Mouse (Mus musculus): ENCODE measurements at regions not wholly inside any gene's neighbourhood (a gene's known extent, or its start where the extent isn't known, plus 50 kb on each side); places are given as distances from the start of the nearest gene placed in this dataset.

DNA sequence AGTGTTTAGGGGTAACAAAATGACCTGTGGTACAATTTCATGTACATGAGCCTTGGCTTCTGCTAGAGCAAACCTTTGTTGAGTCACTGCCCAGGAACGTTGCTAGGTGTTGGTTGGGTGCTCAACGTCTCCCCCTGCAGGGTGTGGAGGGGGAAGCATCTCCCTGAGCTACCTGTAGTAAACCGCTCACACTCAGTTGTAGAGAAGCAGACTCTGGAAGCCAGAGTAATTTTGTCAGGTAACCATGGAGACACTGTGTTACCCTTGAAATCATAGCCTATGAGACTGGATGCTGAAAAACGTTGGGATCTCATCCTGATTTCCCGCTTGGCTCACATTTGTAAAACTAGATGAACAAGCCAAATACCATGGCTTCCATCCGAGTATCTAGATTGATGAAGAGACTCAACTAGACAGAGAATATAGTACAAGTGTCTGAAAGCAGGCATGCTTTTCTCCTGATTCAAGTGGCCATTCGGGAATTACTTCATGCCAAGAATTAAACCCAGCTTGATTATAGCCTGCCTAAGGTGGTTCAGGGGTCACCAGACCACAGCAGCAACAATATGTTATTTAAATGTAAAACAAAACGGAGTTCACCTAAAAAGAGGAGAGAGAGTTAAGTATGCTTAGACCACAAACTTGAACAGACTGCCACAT, 63.7 kb upstream of the Ctla4 start:
- DNase-seq = peak; percentile 60 to 67

DNA sequence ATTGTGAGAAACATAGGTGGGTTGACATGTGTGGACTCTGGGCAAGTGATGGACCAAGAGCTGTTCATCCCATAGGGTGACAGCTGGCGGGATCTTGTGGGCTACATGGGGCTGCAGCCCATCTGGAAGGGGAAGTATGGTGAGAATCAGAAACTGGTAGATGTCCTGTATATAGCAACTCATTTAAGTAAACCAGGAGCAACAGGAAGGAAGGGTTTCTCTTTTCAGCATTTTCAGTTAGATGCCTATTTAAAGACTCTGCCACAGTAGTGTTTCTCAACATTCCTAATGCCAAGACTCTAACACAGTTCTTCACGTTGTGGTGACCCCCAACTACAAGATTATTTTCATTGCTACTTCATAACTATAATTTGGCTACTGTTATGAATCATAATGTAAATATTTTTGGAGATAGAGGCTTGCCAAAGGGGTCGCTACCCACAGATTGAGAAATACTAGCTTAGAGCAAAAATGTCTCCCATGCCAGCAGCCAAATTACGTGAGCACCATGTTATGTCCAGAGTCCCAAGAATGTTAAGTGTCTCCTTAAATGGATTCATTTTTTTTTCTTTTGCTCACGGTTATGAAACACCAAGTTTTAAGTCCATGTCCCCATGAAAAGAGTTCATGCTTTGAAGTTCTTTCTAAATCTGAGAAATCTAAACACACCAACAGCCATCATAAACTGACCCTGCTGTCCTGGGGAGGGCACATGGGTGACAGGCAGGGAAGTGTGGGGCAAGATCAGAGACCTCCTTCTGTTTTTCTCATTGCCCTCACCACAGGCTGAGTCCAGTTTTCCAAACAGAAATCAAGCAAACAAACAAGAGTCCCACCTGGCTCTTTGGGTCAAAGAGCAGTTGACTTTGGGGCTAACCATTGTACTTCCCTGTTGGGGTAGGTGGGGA, 62.3 kb upstream of the Ctla4 start:
- peak; percentile 31 to 33 for DNase-seq

DNA sequence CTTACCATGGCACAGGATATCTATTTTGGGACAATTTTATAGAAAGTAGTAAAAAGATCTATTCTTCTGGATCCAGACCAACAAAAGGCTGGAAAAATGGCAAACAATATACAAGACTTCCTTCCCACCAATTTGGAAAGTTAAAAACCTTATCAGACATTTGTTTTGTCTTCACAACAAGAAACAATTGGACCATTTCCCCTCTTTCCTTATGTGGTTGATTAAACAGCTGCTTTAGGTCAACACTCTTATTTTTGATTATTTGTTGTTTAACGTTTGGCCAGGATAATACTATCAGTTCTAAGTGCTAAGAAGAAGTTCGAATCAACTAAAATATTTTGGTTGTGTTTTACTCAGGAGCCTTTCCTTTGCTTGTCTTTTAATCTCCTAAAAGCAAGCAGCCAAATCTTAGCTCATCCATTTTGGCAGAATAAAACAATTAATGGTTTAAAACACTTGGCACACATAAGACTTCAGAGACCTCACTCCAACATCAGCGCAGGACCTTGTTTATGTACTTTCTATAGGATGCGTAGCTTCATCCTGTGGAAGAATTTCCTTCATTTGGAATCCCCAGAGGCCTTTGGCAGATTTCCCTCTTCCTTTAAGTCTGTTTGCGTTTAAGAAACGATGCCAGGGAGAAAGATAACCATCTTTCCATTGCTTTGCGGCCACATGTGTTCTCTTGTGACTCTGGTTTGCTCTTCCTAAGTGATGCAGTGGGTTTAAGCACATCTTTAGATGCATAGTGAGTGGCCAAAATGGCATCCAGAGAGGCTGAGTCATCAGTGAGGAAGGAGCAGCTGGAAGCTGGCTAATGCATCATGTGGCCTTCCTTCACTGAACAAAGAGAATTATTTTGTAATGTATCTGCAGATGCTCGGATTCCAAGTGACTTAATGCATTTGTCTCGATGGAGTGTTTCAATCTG, 61.3 kb upstream of the Ctla4 start:
- peak; percentile 30 to 41 for DNase-seq

DNA sequence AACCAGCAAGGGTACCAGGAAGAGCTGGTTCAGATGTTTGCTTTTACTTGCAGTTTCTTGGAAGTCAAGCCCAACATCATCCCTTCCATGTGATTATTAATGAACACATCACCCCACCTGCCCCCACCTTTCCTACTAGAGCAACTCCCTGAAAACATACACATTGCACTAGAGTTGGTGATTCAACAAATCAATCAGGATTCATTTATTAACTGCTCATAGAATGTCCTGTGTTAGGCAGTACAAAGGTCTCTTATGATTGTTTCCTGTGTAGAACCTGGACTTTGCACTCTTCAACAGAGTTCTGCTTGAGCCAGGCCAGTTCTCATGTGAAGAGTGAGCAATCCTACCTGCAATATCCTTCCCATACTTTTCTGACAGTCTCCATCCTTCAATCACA, 59.8 kb upstream of the Ctla4 start:
- DNase-seq = no peak

DNA sequence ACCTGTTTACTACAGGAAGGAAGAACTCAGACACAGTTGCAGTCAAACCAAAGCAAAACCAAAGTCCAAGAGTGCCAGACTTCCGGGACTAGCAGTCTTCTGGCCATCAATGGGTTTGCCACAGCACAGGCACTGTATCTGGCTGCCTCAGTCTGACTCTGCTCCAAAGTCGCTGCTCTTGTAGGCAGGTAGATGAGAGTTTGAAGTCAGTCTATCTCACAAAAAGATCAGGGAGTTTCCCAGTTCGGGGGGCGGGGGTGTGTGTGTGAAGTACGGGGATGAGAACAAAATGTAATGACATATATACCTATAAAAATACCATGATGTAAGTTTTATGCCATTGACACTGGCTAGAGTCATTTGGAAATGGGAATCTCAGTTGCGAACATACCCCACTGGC, 58.6 kb upstream of the Ctla4 start:
- DNase-seq = no peak

DNA sequence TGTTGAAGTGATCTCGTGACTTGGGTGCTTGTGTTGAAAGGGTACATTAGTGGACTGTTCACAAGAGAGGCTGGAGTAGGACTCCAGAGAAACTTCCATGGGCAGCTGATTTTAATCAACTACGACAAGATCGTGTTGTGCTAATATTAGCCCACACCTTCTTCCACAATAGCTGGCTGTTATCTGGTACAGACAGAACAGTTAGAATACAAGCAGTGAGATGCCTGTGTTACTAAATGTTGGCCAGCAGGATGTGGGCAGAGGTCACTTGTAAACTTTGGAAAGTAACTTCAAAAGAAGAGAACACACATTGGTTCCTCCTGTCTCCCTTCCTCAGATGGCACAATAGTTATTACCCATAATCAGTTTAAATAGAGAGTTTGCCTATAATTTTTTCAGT, 57.0 kb upstream of the Ctla4 start:
- DNase-seq = no peak

DNA sequence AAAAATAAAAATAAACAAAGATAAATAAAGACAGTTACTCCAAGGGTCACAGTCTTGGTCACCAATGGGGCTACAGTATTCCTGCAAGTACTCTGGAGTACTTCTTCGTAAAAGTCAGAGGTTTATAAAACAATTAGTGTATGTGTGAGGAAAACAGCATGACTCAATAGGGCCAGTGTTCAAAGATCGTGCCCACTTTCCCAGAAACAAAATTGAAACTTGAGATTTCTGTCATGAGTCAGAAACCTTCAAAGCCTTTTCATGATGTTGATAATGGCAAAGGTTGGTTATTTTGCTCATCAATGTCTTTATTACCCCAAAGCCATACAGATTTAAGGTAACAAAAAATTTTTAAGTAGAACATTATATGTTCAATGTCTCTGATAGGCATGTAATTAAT, 53.1 kb upstream of the Ctla4 start:
- no peak for DNase-seq
